Mouse (Mus musculus) embryonic fibroblast, embryonic 13.5 days (primary cell): ENCODE results near the gene 6030468B19Rik.

Experiments
- CTCF ChIP-seq: IDR thresholded peaks from 2 replicates; pipeline ENCODE4 v1.5.1; 2011; ENCODE audit warnings: mild to moderate bottlenecking, control low read depth, low read length, moderate library complexity, borderline replicate concordance; ENCODE audit not compliant: insufficient read depth
- POLR2A ChIP-seq: IDR thresholded peaks from 2 replicates; pipeline ENCODE4 v1.6.1; 2011; ENCODE audit warnings: low read depth, mild to moderate bottlenecking, control low read depth, low read length, moderate library complexity

DNA sequence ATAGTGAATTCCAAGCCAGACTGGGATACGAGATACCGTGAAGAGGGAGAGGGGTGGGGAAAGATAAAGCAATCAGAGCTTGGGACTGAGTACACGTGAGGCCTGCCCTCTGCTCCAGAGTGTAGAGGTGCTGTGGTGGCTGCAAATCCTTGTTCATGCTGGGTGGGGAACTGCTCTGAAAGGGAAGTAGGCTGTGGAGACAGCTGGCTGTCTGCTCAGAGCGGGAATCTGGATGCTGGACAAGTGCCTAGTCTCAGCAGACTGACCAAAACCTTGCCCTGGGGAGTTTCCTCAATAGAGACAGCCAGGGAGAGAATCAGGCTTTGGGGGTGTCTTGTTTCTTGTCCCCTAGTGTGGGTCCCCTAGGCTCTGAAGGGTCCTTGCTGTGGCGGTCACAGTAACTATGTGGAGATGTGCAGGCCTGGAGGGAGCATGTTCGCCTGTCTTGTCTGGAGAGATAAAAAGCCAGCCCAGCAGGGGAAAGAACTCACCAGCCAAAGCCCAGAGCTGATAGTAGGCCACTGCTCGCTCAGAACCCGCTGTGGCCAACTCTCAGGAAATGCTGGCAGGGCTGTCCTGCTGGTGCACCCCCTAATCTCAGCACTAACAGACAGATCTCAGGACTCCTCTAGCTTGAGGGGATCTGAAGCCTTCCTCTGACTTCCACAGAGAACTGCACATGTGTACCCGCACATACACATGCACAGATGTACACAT, 31.6 kb downstream of the 6030468B19Rik start:
- TF ChIP-seq POLR2A (no peak), CTCF (no peak)
